Mouse (Mus musculus) neutrophil, adult 5-6 weeks (primary cell): ENCODE measurements around the gene Gm12355. TPM values are rescaled to one million over a fixed set of nuclear protein-coding genes. Genes with fewer than 3 reads are reported as not detected.

Experiments
- ATAC-seq: fragments of 151-379, 151-347 bp; 2 replicates; pipeline ENCODE4 v1.8.0; 2017; ENCODE audit warnings: mild to moderate bottlenecking, moderate TSS enrichment; ENCODE audit not compliant: insufficient number of reproducible peaks, poor library complexity, low FRiP score, severe bottlenecking; ENCODE audit errors: extremely low read depth
- total RNA-seq: library from RNA; stranded (forward); fragments of 200-1000 nt; gene quantifications from 2 replicates; pipeline ENCODE4 v1.2.3, GENCODE M21; 2017

Gene Gm12355
- total RNA-seq, 1 experiment from 2014 or later: not detected

GRCm38 (mm10) chr11:98584146-98584545 lies 41.3 kb downstream of the Gm12355 start:
- ATAC-seq: no peak

GRCm38 (mm10) chr11:98583571-98583970 lies 41.9 kb downstream of the Gm12355 start:
- no peak for ATAC-seq

DNA sequence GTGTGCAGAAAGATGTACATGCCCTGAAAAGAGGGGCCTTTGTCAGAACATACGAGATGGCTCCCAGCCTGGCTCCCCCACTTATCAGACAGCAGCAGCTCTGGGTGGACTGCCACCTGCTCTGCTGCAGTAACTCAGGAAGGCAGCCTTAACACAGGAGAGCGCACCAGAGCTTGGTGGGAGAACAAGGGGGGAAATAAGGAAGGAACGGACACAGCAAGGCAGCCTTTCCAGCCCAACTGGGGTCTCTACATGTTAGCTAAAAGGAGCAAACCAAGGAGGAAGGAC lies 42.3 kb downstream of the Gm12355 start:
- no peak for ATAC-seq

GRCm38 (mm10) chr11:98582551-98583264 lies 42.8 kb downstream of the Gm12355 start:
- ATAC-seq: no peak

GRCm38 (mm10) chr11:98582030-98582388 lies 43.5 kb downstream of the Gm12355 start:
- no peak for ATAC-seq

DNA sequence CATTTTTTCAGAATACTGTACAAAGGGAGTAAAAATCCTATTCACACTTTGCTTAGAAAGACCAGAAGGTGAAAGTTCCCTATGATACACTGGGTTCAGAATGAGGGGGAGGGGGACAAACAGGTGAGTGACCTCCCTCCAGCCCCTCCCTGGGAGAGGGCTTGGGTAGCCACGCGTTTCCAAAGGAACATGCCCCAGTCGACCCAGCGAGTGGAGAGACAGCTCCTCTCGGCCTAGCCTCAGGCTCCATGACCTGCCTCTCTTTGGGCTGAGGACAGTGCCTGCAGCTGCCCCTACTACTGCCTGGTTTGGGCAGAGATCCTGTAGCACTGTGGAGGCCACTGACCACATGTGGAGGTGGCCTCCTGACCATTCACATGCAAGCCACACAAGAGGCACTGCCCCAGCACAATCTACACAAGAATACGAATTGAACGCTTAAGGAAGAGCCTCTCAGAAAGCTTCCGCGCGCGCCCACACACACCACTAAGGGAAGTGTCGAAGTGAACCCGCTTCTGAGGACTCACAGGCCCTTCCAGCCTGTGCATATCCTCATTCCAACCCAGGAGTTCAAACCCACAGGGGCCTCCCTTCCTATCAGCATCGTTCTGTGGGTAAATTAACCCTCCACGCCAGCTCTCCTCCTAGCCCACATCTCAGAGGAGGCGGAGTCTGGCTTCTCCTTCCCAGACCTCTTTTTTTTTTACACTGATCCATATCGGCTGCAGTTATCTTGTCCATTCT lies 44.0 kb downstream of the Gm12355 start:
- ATAC-seq: no peak

GRCm38 (mm10) chr11:98580301-98581121 lies 45.0 kb downstream of the Gm12355 start:
- no peak for ATAC-seq

DNA sequence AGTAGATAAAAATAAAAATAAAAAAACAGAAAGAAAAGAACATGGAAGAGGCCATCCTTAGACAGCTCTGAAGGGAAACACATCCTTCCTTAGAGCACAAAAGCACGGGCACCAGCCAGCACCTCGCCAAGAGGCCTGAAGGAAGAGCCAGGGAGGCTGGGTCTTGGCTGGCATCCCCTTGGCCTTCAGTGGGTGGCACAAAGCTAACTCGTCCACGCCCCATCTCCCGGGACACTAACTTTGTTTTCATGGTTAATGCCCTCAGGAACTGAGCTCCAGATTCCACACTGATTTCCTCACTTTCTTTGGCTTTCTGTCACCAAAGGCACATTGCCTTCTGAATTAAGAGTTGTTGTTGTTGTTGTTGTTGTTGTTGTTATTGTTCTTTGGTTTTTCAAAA lies 47.7 kb downstream of the Gm12355 start:
- ATAC-seq: no peak

Other genes with a start within 250 kb of the Gm12355 start
- gene Tcap, start 241.8 kb downstream of the Gm12355 start, total RNA-seq: not detected in 2 replicates
- not detected in 2 replicates for gene Pnmt, start 239.2 kb downstream of the Gm12355 start, total RNA-seq
- 1.6 and 3.1 TPM in 2 replicates for gene Pgap3, start 225.2 kb downstream of the Gm12355 start, total RNA-seq
- gene Erbb2, start 213.2 kb downstream of the Gm12355 start, total RNA-seq: 0.23 TPM in 1 of 2 replicates, not detected in the other
- gene Mien1, start 186.7 kb downstream of the Gm12355 start, total RNA-seq: 30.1 and 37.2 TPM in 2 replicates
- gene Grb7, start 179.3 kb downstream of the Gm12355 start, total RNA-seq: 0.98 and 1.7 TPM in 2 replicates
- gene Ikzf3, start 79.6 kb downstream of the Gm12355 start, total RNA-seq: 315 and 346 TPM in 2 replicates
- 2.4 and 7.5 TPM in 2 replicates for gene Zpbp2, start 74.6 kb downstream of the Gm12355 start, total RNA-seq
- 18.6 and 23.8 TPM in 2 replicates for gene Ormdl3, start 38.3 kb downstream of the Gm12355 start, total RNA-seq
- gene Lrrc3c, start 27.4 kb downstream of the Gm12355 start, total RNA-seq: not detected in 2 replicates
- gene Gsdma3, start 699 bp upstream of the Gm12355 start, total RNA-seq: not detected in 2 replicates
- gene Gsdma2, start 21.1 kb upstream of the Gm12355 start, total RNA-seq: not detected in 2 replicates
- not detected in 2 replicates for gene Gsdma, start 38.7 kb upstream of the Gm12355 start, total RNA-seq
- 33.2 and 37.8 TPM in 2 replicates for gene Psmd3, start 56.9 kb upstream of the Gm12355 start, total RNA-seq
- not detected in 2 replicates for gene Csf3, start 75.6 kb upstream of the Gm12355 start, total RNA-seq
- gene Med24, start 103.8 kb upstream of the Gm12355 start, total RNA-seq: 14.9 and 21.3 TPM in 2 replicates
- 7.9 and 8.7 TPM in 2 replicates for gene Thra, start 115.0 kb upstream of the Gm12355 start, total RNA-seq
- gene Nr1d1, start 149.7 kb upstream of the Gm12355 start, total RNA-seq: 0.47 and 1.8 TPM in 2 replicates
- 191 TPM in 2 replicates for gene Msl1, start 169.9 kb upstream of the Gm12355 start, total RNA-seq
- gene Casc3, start 179.2 kb upstream of the Gm12355 start, total RNA-seq: 58.7 and 64.0 TPM in 2 replicates
- gene Rapgefl1, start 211.1 kb upstream of the Gm12355 start, total RNA-seq: 0.58 and 0.61 TPM in 2 replicates
- gene Wipf2, start 238.0 kb upstream of the Gm12355 start, total RNA-seq: 13.4 and 16.2 TPM in 2 replicates